Mouse (Mus musculus): ENCODE results near the gene Spdye4a.

DNA sequence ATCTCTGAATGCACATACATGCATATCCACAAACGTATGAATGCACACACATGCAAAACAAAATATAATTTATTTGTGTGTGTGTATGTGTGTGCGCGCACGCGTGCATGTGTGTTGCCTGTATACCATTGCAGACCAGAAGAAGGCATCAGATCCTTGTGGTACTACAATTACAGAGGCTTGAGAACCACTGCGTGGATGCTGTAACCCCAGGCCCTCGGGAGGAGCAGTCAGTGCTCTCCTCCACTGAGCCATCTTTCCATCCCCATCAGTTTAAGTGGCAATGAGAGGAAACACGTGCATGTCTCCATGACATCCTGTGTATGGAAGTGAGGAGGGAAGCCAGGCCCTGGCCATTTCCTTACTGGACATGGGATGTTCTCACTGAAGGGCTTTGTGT, 33.9 kb downstream of the Spdye4a start:
- TF ChIP-seq CTCF (IDR thresholded peaks at IDR 0.05) (no peak), EP300 (IDR thresholded peaks at IDR 0.05; ENCODE audit: insufficient read depth, low read depth, low read length) (no peak)

All from heart, adult 2 months (tissue).